Mouse (Mus musculus): ENCODE data around the gene Ttc33.

DNA sequence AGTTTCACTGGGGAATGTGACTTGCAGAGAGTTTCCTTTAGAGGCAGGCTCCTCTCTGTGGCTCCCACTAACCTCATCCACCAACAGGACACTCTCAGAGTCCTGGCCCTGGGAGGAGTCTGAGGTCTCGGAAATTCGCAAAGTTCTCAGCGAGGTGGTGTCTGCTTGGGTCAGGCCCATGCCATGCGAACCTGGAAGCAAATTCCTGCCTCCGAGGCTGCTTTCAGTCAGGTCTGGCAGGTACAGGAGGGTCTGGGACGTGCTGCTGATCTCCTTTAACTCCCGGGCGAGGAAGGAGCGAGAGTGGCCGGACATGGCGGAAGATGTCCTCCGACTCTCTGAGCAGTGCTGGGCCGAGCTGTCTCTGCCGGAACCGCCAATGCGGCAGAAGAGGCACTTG is 49.3 kb downstream of the Ttc33 start:
- no peak for TF ChIP-seq CTCF (IDR thresholded peaks at IDR 0.05; ENCODE audit: borderline replicate concordance, extremely low read depth, insufficient read depth, insufficient read length)
- no peak for TF ChIP-seq POLR2A (IDR thresholded peaks at IDR 0.05; ENCODE audit: borderline replicate concordance, extremely low read depth, insufficient read depth, insufficient read length, poor library complexity, severe bottlenecking)

All from brain, embryonic 14.5 days (tissue).